In the genomic region with DNA sequence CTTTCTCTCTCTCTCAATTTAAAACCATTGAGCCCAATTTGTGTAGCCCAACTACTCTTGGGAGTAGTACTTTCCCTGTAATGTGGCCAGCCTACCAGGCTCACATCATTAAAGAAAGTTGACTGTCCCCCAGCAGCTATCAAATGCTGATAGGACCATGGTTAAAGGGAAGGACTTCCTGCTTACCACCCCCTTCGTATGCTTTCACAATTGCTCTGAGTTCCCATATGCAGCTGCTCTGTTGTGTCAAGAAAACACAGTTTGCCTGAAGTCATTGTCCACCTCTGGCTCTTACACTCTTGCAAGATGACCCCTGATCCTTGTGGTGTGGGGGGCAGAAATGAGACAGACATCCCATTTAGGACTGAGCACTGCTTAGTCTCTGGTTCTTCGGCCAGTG, we compare ENCODE assay signal across 20 mouse cellular contexts. TPM values are rescaled to one million over a fixed set of nuclear protein-coding genes. Genes with fewer than 3 reads are reported as not detected.
DNase-seq lines count a peak whose midpoint lies in the region; ATAC-seq and TF ChIP-seq lines count a peak whose summit lies in the region.
"Had no signal": no experiment of that assay in that cellular context is flagged by ENCODE, and none has a peak within 500 bp of the region (broad histone marks: within the 10 kb centered on the region; RNA-seq: fewer than 3 reads in every experiment).

No protein-coding gene starts in this region.

- H3K27me3 ChIP-seq in limb, embryonic 15.5 days, result no peaks in the 10 kb centered on the region
- H3K27me3 ChIP-seq in limb, embryonic 10.5 days (ENCODE audit: low read depth, poor library complexity, severe bottlenecking), result no peaks in the 10 kb centered on the region
- no peaks in the 10 kb centered on the region for H3K27me3 ChIP-seq in heart, postnatal 0 days (ENCODE audit: control insufficient read depth, insufficient read depth, low read length)
- H3K27me3 ChIP-seq: hindbrain, embryonic 15.5 days; liver, embryonic 13.5 days; lung, embryonic 15.5 days; midbrain, embryonic 13.5 days had no signal

- TF ChIP-seq CTCF in heart, postnatal 0 days (IDR thresholded peaks at IDR 0.05; ENCODE audit: low read depth), result no peak

- no peak for ATAC-seq in limb, embryonic 15.5 days (ENCODE audit: insufficient number of reproducible peaks, low FRiP score, low TSS enrichment, low read depth)
- ATAC-seq in heart, postnatal 0 days (ENCODE audit: insufficient read depth, low read depth), result 0 out of 2 replicates have a peak, but pooled peaks have one; percentile 53
- ATAC-seq: intestine, embryonic 16.5 days; midbrain, embryonic 13.5 days had no signal

- peak; percentile 7 for DNase-seq in embryo, embryonic 10 days (ENCODE audit: low spot score)
- DNase-seq in embryo, embryonic 11 days, result no peak
- no peak for DNase-seq in limb, embryonic 10.5 days (ENCODE audit: low spot score)
- peak; percentile 13 for DNase-seq in heart, postnatal 0 days (ENCODE audit: low spot score)
- no peak for DNase-seq in cerebellum, adult 11-12 months
- no peak for DNase-seq in MN1 (ENCODE audit: low spot score)
- no peak for DNase-seq in kidney, postnatal 10 days
- DNase-seq: adrenal gland, adult 8-10 months; cerebellum, postnatal 10 days; gastrocnemius, postnatal 10 days; liver, embryonic 13.5 days; right cerebral cortex, postnatal 14 days; spleen, adult 18-20 months; thymus, postnatal 36 days had no signal

- H3K9ac ChIP-seq in limb, embryonic 15.5 days, result no peak overlapping the region
- H3K9ac ChIP-seq in heart, postnatal 0 days (replicated peaks; ENCODE audit: low read depth, low read length), result no peak overlapping the region
- H3K9ac ChIP-seq: hindbrain, embryonic 15.5 days; liver, embryonic 13.5 days; lung, embryonic 15.5 days; midbrain, embryonic 13.5 days had no signal

- peak overlapping the region; percentile 17; the same call in 1 of the 2 replicates for H3K27ac ChIP-seq in limb, embryonic 15.5 days
- no peak overlapping the region for H3K27ac ChIP-seq in limb, embryonic 10.5 days
- peak overlapping the region; percentile 74 for H3K27ac ChIP-seq in heart, postnatal 0 days (ENCODE audit: low read depth)
- H3K27ac ChIP-seq: hindbrain, embryonic 15.5 days; liver, embryonic 13.5 days; lung, embryonic 15.5 days; macrophage; midbrain, embryonic 13.5 days had no signal

- H3K4me2 ChIP-seq in limb, embryonic 15.5 days, result no peak overlapping the region
- peak overlapping the region; percentile 41 for H3K4me2 ChIP-seq in heart, postnatal 0 days (ENCODE audit: low read depth, low read length)
- H3K4me2 ChIP-seq: hindbrain, embryonic 15.5 days; liver, embryonic 13.5 days; lung, embryonic 15.5 days; midbrain, embryonic 13.5 days had no signal

- no peaks in the 10 kb centered on the region for H3K4me1 ChIP-seq in limb, embryonic 15.5 days
- H3K4me1 ChIP-seq in limb, embryonic 10.5 days, result no peaks in the 10 kb centered on the region
- no peaks in the 10 kb centered on the region for H3K4me1 ChIP-seq in heart, postnatal 0 days (ENCODE audit: control insufficient read depth, insufficient read depth)
- H3K4me1 ChIP-seq: hindbrain, embryonic 15.5 days; liver, embryonic 13.5 days; lung, embryonic 15.5 days; midbrain, embryonic 13.5 days had no signal

- H3K9me3 ChIP-seq in limb, embryonic 15.5 days, result no peaks in the 10 kb centered on the region
- H3K9me3 ChIP-seq in limb, embryonic 10.5 days (replicated peaks), result no peaks in the 10 kb centered on the region
- H3K9me3 ChIP-seq in heart, postnatal 0 days (replicated peaks; ENCODE audit: control insufficient read depth, low read length), result no peaks in the 10 kb centered on the region; the same call in 1 of the 2 replicates
- H3K9me3 ChIP-seq: hindbrain, embryonic 15.5 days; liver, embryonic 13.5 days had no signal

- no peaks in the 10 kb centered on the region for H3K36me3 ChIP-seq in limb, embryonic 15.5 days
- no peaks in the 10 kb centered on the region for H3K36me3 ChIP-seq in limb, embryonic 10.5 days
- H3K36me3 ChIP-seq in heart, postnatal 0 days (replicated peaks; ENCODE audit: control insufficient read depth, insufficient read depth, low read length), result no peaks in the 10 kb centered on the region
- H3K36me3 ChIP-seq: hindbrain, embryonic 15.5 days; liver, embryonic 13.5 days; lung, embryonic 15.5 days; midbrain, embryonic 13.5 days had no signal

- WGBS in limb, embryonic 15.5 days, result 63% methylated on average over 2 of the region's 2 CpGs
- WGBS in limb, embryonic 10.5 days, result 74% methylated on average over 2 of the region's 2 CpGs
- 49% methylated on average over 2 of the region's 2 CpGs for WGBS in heart, postnatal 0 days

- H3K4me3 ChIP-seq in limb, embryonic 15.5 days, result no peak overlapping the region
- H3K4me3 ChIP-seq in limb, embryonic 10.5 days, result no peak overlapping the region
- no peak overlapping the region for H3K4me3 ChIP-seq in heart, postnatal 0 days (ENCODE audit: low read depth, low read length)
- H3K4me3 ChIP-seq: hindbrain, embryonic 15.5 days; liver, embryonic 13.5 days; lung, embryonic 15.5 days; midbrain, embryonic 13.5 days had no signal

- TF ChIP-seq EP300 in heart, postnatal 0 days (IDR thresholded peaks at IDR 0.05; ENCODE audit: low read depth), result no peak

RNA-seq across cellular contexts. Expression of a gene that starts 5.3 kb away (rescaled TPM):
- polyA plus RNA-seq in limb, embryonic 15.5 days (2015; fragmentation: Nextera tagmentation; extraction: Ambion mirVana), result 22.1 and 24.2 TPM in 2 replicates
- 19.6 and 25.2 TPM in 2 replicates for polyA plus RNA-seq in limb, embryonic 10.5 days (2016; fragmentation: Nextera tagmentation; extraction: Ambion mirVana)
- total RNA-seq in heart, postnatal 0 days (2014; rRNA removed; ENCODE audit: low replicate concordance), result 9.9 and 11.7 TPM in 2 replicates
- 10.7 and 12.8 TPM in 2 replicates for polyA plus RNA-seq in heart, postnatal 0 days (2015; fragmentation: Nextera tagmentation; extraction: Ambion mirVana)

RNA-seq across cellular contexts. Expression of a gene that starts 26.7 kb away (rescaled TPM):
- 34.4 and 36.8 TPM in 2 replicates for polyA plus RNA-seq in limb, embryonic 15.5 days (2015; fragmentation: Nextera tagmentation; extraction: Ambion mirVana)
- polyA plus RNA-seq in limb, embryonic 10.5 days (2016; fragmentation: Nextera tagmentation; extraction: Ambion mirVana), result 80.6 and 83.3 TPM in 2 replicates
- total RNA-seq in heart, postnatal 0 days (2014; rRNA removed; ENCODE audit: low replicate concordance), result 4.1 and 35.1 TPM in 2 replicates
- polyA plus RNA-seq in heart, postnatal 0 days (2015; fragmentation: Nextera tagmentation; extraction: Ambion mirVana), result 8.5 and 8.7 TPM in 2 replicates

Comparison
In these comparisons a context has a peak if more than half of its experiments do, and no peak if none do; other contexts are left out.
1. DNase-seq: peak in embryo, embryonic 10 days (single experiment) and heart, postnatal 0 days (single experiment); none in embryo, embryonic 11 days (single experiment), limb, embryonic 10.5 days (single experiment), cerebellum, adult 11-12 months (single experiment), MN1 (single experiment) and kidney, postnatal 10 days (single experiment).